In the genomic region with DNA sequence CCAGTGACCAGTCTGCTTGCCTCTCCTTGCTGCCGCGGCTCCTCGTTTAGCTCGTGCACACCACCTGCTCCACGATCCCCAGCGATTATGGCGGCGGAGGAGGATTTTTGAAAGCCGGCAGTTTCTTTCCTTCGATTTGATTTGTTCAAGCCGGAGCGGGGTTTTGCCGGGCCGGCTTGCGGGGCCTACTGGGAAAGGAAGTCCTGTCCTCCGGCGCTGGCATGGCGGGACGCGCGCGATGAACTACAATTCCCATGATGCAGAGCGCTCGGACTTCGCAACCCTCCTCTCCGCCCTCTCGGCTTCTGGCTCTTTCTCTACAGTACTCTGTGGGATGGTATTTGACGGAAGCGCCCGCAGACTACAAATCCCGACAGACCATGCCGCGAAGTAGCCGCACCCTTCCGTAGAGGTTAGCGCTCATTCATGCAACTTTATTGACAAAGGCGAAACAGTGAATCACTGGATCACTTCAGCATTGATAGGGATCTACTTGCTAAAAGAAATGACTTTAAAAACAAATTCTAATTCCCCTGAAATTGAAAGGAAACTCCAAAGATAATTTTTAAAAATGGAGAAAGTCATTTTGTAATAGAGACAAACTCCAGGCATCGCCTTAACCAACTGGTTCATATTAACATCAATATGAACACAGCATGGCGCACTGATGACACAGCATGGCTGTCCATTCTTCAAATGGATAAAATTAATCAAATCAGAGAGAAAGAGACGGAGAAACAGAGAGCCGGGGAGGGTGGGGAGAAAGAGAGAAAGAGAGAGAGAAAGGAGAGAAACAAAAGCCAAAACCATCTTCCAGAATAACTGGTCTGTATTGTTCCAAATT, we compare ENCODE assay signal across 8 mouse cellular contexts. TPM values are rescaled to one million over a fixed set of nuclear protein-coding genes. Genes with fewer than 3 reads are reported as not detected.
DNase-seq lines count a peak whose midpoint lies in the region; ATAC-seq and TF ChIP-seq lines count a peak whose summit lies in the region.

No protein-coding gene starts in this region.

- peaks cover 35% of the 10 kb centered on the region for H3K4me1 ChIP-seq in erythroblast, embryonic 14.5 days (ENCODE audit: control insufficient read depth)
- peaks cover 14% of the 10 kb centered on the region for H3K4me1 ChIP-seq in heart, embryonic 11.5 days (ENCODE audit: control insufficient read depth, insufficient read depth, low read length)
- peaks cover 15% of the 10 kb centered on the region for H3K4me1 ChIP-seq in kidney, embryonic 16.5 days (ENCODE audit: insufficient read depth, low read length)
- peaks cover 5% of the 10 kb centered on the region for H3K4me1 ChIP-seq in liver, adult 2 months (ENCODE audit: control insufficient read depth, insufficient read depth, low read length)

- peaks cover 46% of the 10 kb centered on the region for H3K79me3 ChIP-seq in C2C12 (ENCODE audit: low read depth)

- peak; percentile 100 for DNase-seq in brain, embryonic 14.5 days (ENCODE audit: low read depth)
- DNase-seq in liver, adult 2 months (ENCODE audit: extremely low read depth, low read depth, low spot score), result peak; percentile 98
- peak; percentile 98 for DNase-seq in splenic B cell, adult 2 months (ENCODE audit: low read depth, low spot score)

- TF ChIP-seq POLR2A in brain, embryonic 14.5 days (IDR thresholded peaks at IDR 0.05; ENCODE audit: borderline replicate concordance, extremely low read depth, insufficient read depth, insufficient read length, poor library complexity, severe bottlenecking), result peak; percentile 15; the same call in 1 of the 2 replicates
- 0 out of 2 replicates have a peak, but pooled peaks have one; percentile 36 for TF ChIP-seq POLR2A in liver, adult 2 months (IDR thresholded peaks at IDR 0.05; ENCODE audit: extremely low read depth, insufficient read depth, low read length)
- peak; percentile 90 for TF ChIP-seq POLR2A in myocyte (IDR thresholded peaks at IDR 0.05; ENCODE audit: insufficient read length, low read depth)

- no peak for TF ChIP-seq CTCF in C2C12 (IDR thresholded peaks at IDR 0.05; ENCODE audit: control insufficient read depth, insufficient read depth, insufficient read length)
- no peak for TF ChIP-seq CTCF in brain, embryonic 14.5 days (IDR thresholded peaks at IDR 0.05; ENCODE audit: borderline replicate concordance, extremely low read depth, insufficient read depth, insufficient read length)
- no peak for TF ChIP-seq CTCF in liver, adult 2 months (IDR thresholded peaks at IDR 0.05; ENCODE audit: low read depth, low read length)

- H3K27me3 ChIP-seq in C2C12 (ENCODE audit: control insufficient read depth, insufficient read depth, insufficient read length) (no peaks in the 10 kb centered on the region), myocyte (ENCODE audit: control insufficient read depth, insufficient read depth, insufficient read length) (no peaks in the 10 kb centered on the region)
- H3K27me3 ChIP-seq in erythroblast, embryonic 14.5 days (ENCODE audit: control insufficient read depth), result peaks cover 13% of the 10 kb centered on the region
- no peaks in the 10 kb centered on the region for H3K27me3 ChIP-seq in heart, embryonic 11.5 days (ENCODE audit: control insufficient read depth, insufficient read depth, low read length)
- no peaks in the 10 kb centered on the region for H3K27me3 ChIP-seq in kidney, embryonic 16.5 days (ENCODE audit: insufficient read depth, low read length)
- H3K27me3 ChIP-seq in liver, adult 2 months (ENCODE audit: control insufficient read depth, insufficient read depth, low read length), result no peaks in the 10 kb centered on the region
- H3K27me3 ChIP-seq in splenic B cell, adult 2 months (ENCODE audit: control insufficient read depth, insufficient read depth, low read length, poor library complexity, severe bottlenecking), result no peaks in the 10 kb centered on the region

- H3K27ac ChIP-seq in heart, embryonic 11.5 days (ENCODE audit: low read depth, low read length), result peak overlapping the region; percentile 11; the same call in 1 of the 2 replicates
- H3K27ac ChIP-seq in kidney, embryonic 16.5 days (ENCODE audit: low read length), result peak overlapping the region; percentile 60
- peak overlapping the region; percentile 63 for H3K27ac ChIP-seq in liver, adult 2 months (replicated peaks; ENCODE audit: insufficient read depth, low read depth, low read length)

- H3K9me3 ChIP-seq in erythroblast, embryonic 14.5 days (ENCODE audit: control insufficient read depth, low read length), result no peaks in the 10 kb centered on the region
- no peaks in the 10 kb centered on the region for H3K9me3 ChIP-seq in heart, embryonic 11.5 days (replicated peaks; ENCODE audit: control insufficient read depth, low read length)
- H3K9me3 ChIP-seq in kidney, embryonic 16.5 days (ENCODE audit: low read length), result no peaks in the 10 kb centered on the region

- peak overlapping the region; percentile 89 for H3K4me2 ChIP-seq in heart, embryonic 11.5 days
- peak overlapping the region; percentile 78 for H3K4me2 ChIP-seq in kidney, embryonic 16.5 days (replicated peaks; ENCODE audit: low read depth, low read length)
- peak overlapping the region; percentile 52 for H3K4me2 ChIP-seq in myocyte (ENCODE audit: low read depth)

- 5% methylated on average over 41 of the region's 41 CpGs for WGBS in heart, embryonic 11.5 days (ENCODE audit: insufficient replicate concordance)
- WGBS in kidney, embryonic 16.5 days, result 5% methylated on average over 41 of the region's 41 CpGs
- 6% methylated on average over 41 of the region's 41 CpGs for WGBS in liver, adult 2 months

- peaks cover 30% of the 10 kb centered on the region for H3K36me3 ChIP-seq in C2C12 (ENCODE audit: control insufficient read depth, insufficient read depth)
- peaks cover 34% of the 10 kb centered on the region for H3K36me3 ChIP-seq in erythroblast, embryonic 14.5 days (ENCODE audit: control insufficient read depth)
- H3K36me3 ChIP-seq in heart, embryonic 11.5 days (ENCODE audit: control insufficient read depth, insufficient read depth, low read length), result 0 out of 2 replicates have a peak, but pooled peaks cover 6% of the 10 kb centered on the region
- no peaks in the 10 kb centered on the region for H3K36me3 ChIP-seq in kidney, embryonic 16.5 days (ENCODE audit: insufficient read depth, low read length)
- no peaks in the 10 kb centered on the region for H3K36me3 ChIP-seq in liver, adult 2 months (ENCODE audit: control insufficient read depth, insufficient read depth, low read length)
- H3K36me3 ChIP-seq in myocyte (ENCODE audit: control insufficient read depth, insufficient read depth), result no peaks in the 10 kb centered on the region
- no peaks in the 10 kb centered on the region for H3K36me3 ChIP-seq in splenic B cell, adult 2 months (ENCODE audit: control insufficient read depth, insufficient read depth, low read length, poor library complexity, severe bottlenecking)

- peak; percentile 94 for ATAC-seq in heart, embryonic 11.5 days (replicated peaks; ENCODE audit: insufficient number of reproducible peaks, low FRiP score, low TSS enrichment)
- peak; percentile 99 for ATAC-seq in kidney, embryonic 16.5 days (ENCODE audit: low FRiP score, low TSS enrichment)

- H3K79me2 ChIP-seq in C2C12 (ENCODE audit: control insufficient read depth, insufficient read depth) (peaks cover 48% of the 10 kb centered on the region), myocyte (ENCODE audit: control insufficient read depth, insufficient read depth) (peaks cover 46% of the 10 kb centered on the region)
- H3K79me2 ChIP-seq in liver, adult 2 months (ENCODE audit: control insufficient read depth, insufficient read depth, low read length), result peaks cover 11% of the 10 kb centered on the region; the same call in 1 of the 2 replicates

- peak overlapping the region; percentile 100 for H3K4me3 ChIP-seq in C2C12 (ENCODE audit: insufficient read depth, poor library complexity, severe bottlenecking)
- peak overlapping the region; percentile 83 for H3K4me3 ChIP-seq in erythroblast, embryonic 14.5 days (replicated peaks)
- peak overlapping the region; percentile 76 for H3K4me3 ChIP-seq in heart, embryonic 11.5 days (ENCODE audit: low read depth, low read length)
- H3K4me3 ChIP-seq in kidney, embryonic 16.5 days (ENCODE audit: low read length), result peak overlapping the region; percentile 97
- H3K4me3 ChIP-seq in liver, adult 2 months (ENCODE audit: insufficient read depth, low read depth, low read length), result peak overlapping the region; percentile 84
- H3K4me3 ChIP-seq in myocyte, result peak overlapping the region; percentile 91

- H3K9ac ChIP-seq in heart, embryonic 11.5 days (ENCODE audit: low read depth, low read length), result peak overlapping the region; percentile 92
- peak overlapping the region; percentile 89 for H3K9ac ChIP-seq in kidney, embryonic 16.5 days (replicated peaks; ENCODE audit: low read length)
- H3K9ac ChIP-seq in liver, adult 2 months (ENCODE audit: low read depth, low read length), result peak overlapping the region; percentile 85

- peak overlapping the region; percentile 99 for H3ac ChIP-seq in C2C12 (ENCODE audit: control insufficient read depth, insufficient read length, low read depth)
- peak overlapping the region; percentile 70 for H3ac ChIP-seq in myocyte (ENCODE audit: control insufficient read depth, insufficient read length)

RNA-seq across cellular contexts. Expression of a gene that starts 14.8 kb away (rescaled TPM):
- 46.9 TPM for polyA plus RNA-seq in C2C12 (2012; fragmentation: generic; extraction: Trizol)
- 80.6 and 102 TPM in 2 replicates for polyA plus RNA-seq in brain, embryonic 14.5 days (2012; rRNA removed)
- 0.78 and 0.85 TPM in 2 replicates for polyA plus RNA-seq in erythroblast, embryonic 14.5 days (2012)
- 26.9 and 36.8 TPM in 2 replicates for polyA plus RNA-seq in heart, embryonic 11.5 days (2014; fragmentation: Nextera tagmentation; extraction: Ambion mirVana)
- polyA plus RNA-seq in kidney, embryonic 16.5 days (2015; fragmentation: Nextera tagmentation; extraction: Ambion mirVana), result 35.1 and 40.3 TPM in 2 replicates
- total RNA-seq in liver, adult 2 months (2014; rRNA removed), result 7.4 TPM in 2 replicates
- 11.9 and 13.1 TPM in 2 replicates for polyA plus RNA-seq in liver, adult 2 months (2012; rRNA removed)
- 45.9 TPM for polyA plus RNA-seq in myocyte (2012; fragmentation: generic; extraction: Trizol)

RNA-seq across cellular contexts. Expression of a gene that starts 15.3 kb away (rescaled TPM):
- polyA plus RNA-seq in C2C12 (2012; fragmentation: generic; extraction: Trizol) (233 TPM), myocyte (2012; fragmentation: generic; extraction: Trizol) (96.6 TPM)
- polyA plus RNA-seq in brain, embryonic 14.5 days (2012; rRNA removed), result 98.8 and 131 TPM in 2 replicates
- 43.1 and 44.2 TPM in 2 replicates for polyA plus RNA-seq in erythroblast, embryonic 14.5 days (2012)
- polyA plus RNA-seq in heart, embryonic 11.5 days (2014; fragmentation: Nextera tagmentation; extraction: Ambion mirVana), result 96.3 and 105 TPM in 2 replicates
- polyA plus RNA-seq in kidney, embryonic 16.5 days (2015; fragmentation: Nextera tagmentation; extraction: Ambion mirVana), result 101 and 109 TPM in 2 replicates
- total RNA-seq in liver, adult 2 months (2014; rRNA removed), result 32.8 and 33.1 TPM in 2 replicates
- polyA plus RNA-seq in liver, adult 2 months (2012; rRNA removed), result 21.6 and 24.8 TPM in 2 replicates

RNA-seq across cellular contexts. Expression of a gene that starts 32.9 kb away (rescaled TPM):
- polyA plus RNA-seq in C2C12 (2012; fragmentation: generic; extraction: Trizol), result 1.5 TPM
- polyA plus RNA-seq in brain, embryonic 14.5 days (2012; rRNA removed), result 14.8 and 14.9 TPM in 2 replicates
- 0.03 TPM in 1 of 2 replicates, not detected in the other for polyA plus RNA-seq in erythroblast, embryonic 14.5 days (2012)
- 0.44 and 1.5 TPM in 2 replicates for polyA plus RNA-seq in heart, embryonic 11.5 days (2014; fragmentation: Nextera tagmentation; extraction: Ambion mirVana)
- polyA plus RNA-seq in kidney, embryonic 16.5 days (2015; fragmentation: Nextera tagmentation; extraction: Ambion mirVana), result 4.8 and 5.5 TPM in 2 replicates
- 0.13 and 0.37 TPM in 2 replicates for total RNA-seq in liver, adult 2 months (2014; rRNA removed)
- polyA plus RNA-seq in liver, adult 2 months (2012; rRNA removed), result 1.5 and 1.9 TPM in 2 replicates
- polyA plus RNA-seq in myocyte (2012; fragmentation: generic; extraction: Trizol), result 1.3 TPM

Comparison
In these comparisons a context has a peak if more than half of its experiments do, and no peak if none do; other contexts are left out.
1. Peak in every context shown above with its lines: DNase-seq, ATAC-seq, H3K4me3 ChIP-seq and H3K27ac ChIP-seq.
2. POLR2A ChIP-seq: peak in every context shown above with its lines; median percentile 90 in myocyte; 36 in liver, adult 2 months; 15 in brain, embryonic 14.5 days.
3. H3K27ac ChIP-seq: peak in every context shown above with its lines; median percentile 63 in liver, adult 2 months; 60 in kidney, embryonic 16.5 days; 11 in heart, embryonic 11.5 days.